Mouse (Mus musculus) heart, embryonic 11.5 days (tissue): Measurements from ENCODE around the gene Lypd6b. TPM values are rescaled to one million over a fixed set of nuclear protein-coding genes. Genes with fewer than 3 reads are reported as not detected.

Experiments
- ATAC-seq: fragments of 200-750 bp; cut with Nextera tagmentation; replicated peaks from 2 replicates; pipeline ENCODE4 v1.8.0; 2017; ENCODE audit warnings: moderate library complexity; ENCODE audit not compliant: insufficient number of reproducible peaks, low FRiP score, low TSS enrichment
- H3K27ac ChIP-seq: fragments of 300-500 bp; sonication (generic); 2 replicates; pipeline ENCODE4 v1.5.1; 2014; ENCODE audit warnings: mild to moderate bottlenecking, low read depth, low read length
- H3K27me3 ChIP-seq: fragments of 300-500 bp; sonication (generic); 2 replicates; pipeline ENCODE4 v1.6.1; 2014; ENCODE audit warnings: mild to moderate bottlenecking, low read length, mixed read lengths; ENCODE audit not compliant: control insufficient read depth, insufficient read depth
- H3K36me3 ChIP-seq: fragments of 300-500 bp; sonication (generic); 2 replicates; pipeline ENCODE4 v1.6.1; 2014; ENCODE audit warnings: mild to moderate bottlenecking, low read length, moderate library complexity, mixed read lengths; ENCODE audit not compliant: control insufficient read depth, insufficient read depth
- H3K4me1 ChIP-seq: fragments of 300-500 bp; sonication (generic); 2 replicates; pipeline ENCODE4 v1.6.1; 2014; ENCODE audit warnings: low read length; ENCODE audit not compliant: control insufficient read depth, insufficient read depth
- H3K4me2 ChIP-seq: fragments of 300-500 bp; sonication (generic); 2 replicates; pipeline ENCODE4 v1.6.1; 2014; ENCODE audit warnings: mild to moderate bottlenecking, moderate library complexity
- H3K4me3 ChIP-seq: fragments of 300-500 bp; sonication (generic); 2 replicates; pipeline ENCODE4 v1.5.1; 2014; ENCODE audit warnings: low read depth, low read length
- H3K9ac ChIP-seq: fragments of 300-500 bp; sonication (generic); 2 replicates; pipeline ENCODE4 v1.6.1; 2014; ENCODE audit warnings: mild to moderate bottlenecking, low read depth, low read length, moderate library complexity
- H3K9me3 ChIP-seq: fragments of 300-500 bp; sonication (generic); replicated peaks from 2 replicates; pipeline ENCODE4 v1.6.1; 2016; ENCODE audit warnings: low read length; ENCODE audit not compliant: control insufficient read depth
- WGBS: fragments of 180-500 bp; shearing (Covaris S2); extraction: QIAGEN DNeasy Blood & Tissue Kit; methylation state at CpG from one replicate; pipeline ENCODE4 v1.1.7; 2014; ENCODE audit not compliant: insufficient replicate concordance; 5-methylcytosine and 5-hydroxymethylcytosine counted together
- polyA plus RNA-seq: library from polyadenylated mRNA; unstranded; fragments of >200 nt; fragmentation: Nextera tagmentation; extraction: Ambion mirVana; gene quantifications from 2 replicates; pipeline ENCODE4 v1.2.1, GENCODE M21; 2014

The Lypd6b gene
- polyA plus RNA-seq, 1 experiment from 2014 or later: 1.3 TPM

DNA sequence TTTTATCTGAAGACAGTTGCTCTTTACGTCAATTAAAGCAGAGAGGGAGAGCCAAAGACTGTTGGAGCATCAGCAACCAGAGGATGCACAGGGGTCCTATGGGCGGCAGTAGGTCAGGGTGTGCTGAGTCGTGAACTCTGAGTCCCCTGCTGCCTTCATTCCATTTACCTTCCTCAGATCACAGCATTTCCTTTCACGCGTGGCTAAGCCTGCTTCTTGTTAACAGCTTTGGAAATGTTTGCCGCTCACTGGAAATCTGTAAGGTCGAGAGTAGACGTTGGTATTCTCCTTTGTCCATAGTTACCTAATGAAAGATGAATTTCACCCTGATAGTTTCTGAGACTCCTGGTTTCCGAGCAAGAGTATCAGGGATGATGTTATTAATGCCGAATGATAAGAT is 191.1 kb downstream of the Lypd6b start:
- H3K4me1 ChIP-seq: no peaks in the 10 kb centered on the region
- H3K27me3 ChIP-seq: no peaks in the 10 kb centered on the region
- no peak for ATAC-seq
- no peak overlapping the region for H3K9ac ChIP-seq
- no peak overlapping the region for H3K4me2 ChIP-seq
- no peaks in the 10 kb centered on the region for H3K36me3 ChIP-seq
- H3K4me3 ChIP-seq: no peak overlapping the region
- WGBS: 60% methylated on average over 10 of the region's 10 CpGs
- H3K9me3 ChIP-seq: no peaks in the 10 kb centered on the region
- no peak overlapping the region for H3K27ac ChIP-seq

DNA sequence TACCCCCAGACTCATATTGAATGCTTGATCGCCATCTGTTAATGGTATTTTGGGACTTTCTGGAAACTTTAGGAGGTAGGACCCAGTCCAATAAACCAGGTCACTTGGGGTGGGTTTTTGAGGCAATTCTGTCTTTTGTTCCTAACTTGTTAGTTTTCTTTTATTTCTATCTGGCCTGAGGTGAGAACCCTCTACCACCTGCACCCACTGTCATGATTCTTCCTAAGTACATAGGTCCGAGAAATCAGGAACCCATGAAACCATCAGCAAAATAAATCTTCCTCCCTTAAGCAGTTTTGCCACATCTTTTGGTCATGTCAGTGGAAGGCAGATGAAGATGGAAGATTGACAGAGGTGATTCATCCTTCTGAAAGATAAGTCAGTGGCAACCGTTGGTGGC is 192.5 kb downstream of the Lypd6b start:
- no peak overlapping the region for H3K27ac ChIP-seq
- ATAC-seq: no peak
- H3K36me3 ChIP-seq: no peaks in the 10 kb centered on the region

DNA sequence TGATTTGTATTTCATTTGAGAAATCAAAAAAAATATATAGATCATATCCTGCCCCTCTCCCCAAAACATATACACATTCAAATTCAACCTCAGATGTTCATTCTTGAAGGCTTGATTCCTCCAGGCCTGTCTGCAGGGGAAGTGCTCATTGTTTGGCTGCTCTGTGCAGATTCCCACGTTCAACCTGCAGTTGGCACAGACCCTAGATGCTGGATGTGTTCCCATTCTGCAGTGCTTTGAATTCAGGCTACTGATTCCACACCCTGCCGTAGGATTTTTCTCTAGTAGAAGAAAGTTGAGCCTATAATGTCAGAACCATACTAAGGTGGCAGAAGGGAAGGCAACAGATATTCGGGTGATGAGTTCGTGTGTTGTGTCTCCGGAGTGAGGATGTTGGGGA is 195.5 kb downstream of the Lypd6b start:
- H3K27me3 ChIP-seq: no peaks in the 10 kb centered on the region
- no peaks in the 10 kb centered on the region for H3K9me3 ChIP-seq
- H3K4me3 ChIP-seq: no peak overlapping the region
- H3K4me1 ChIP-seq: no peaks in the 10 kb centered on the region
- no peak for ATAC-seq
- WGBS: 75% methylated on average over 5 of the region's 5 CpGs
- H3K9ac ChIP-seq: no peak overlapping the region
- no peak overlapping the region for H3K4me2 ChIP-seq
- H3K27ac ChIP-seq: no peak overlapping the region
- no peaks in the 10 kb centered on the region for H3K36me3 ChIP-seq

More for the DNA sequence above, 192.5 kb downstream of the Lypd6b start:
- Histone ChIP-seq H3K27me3 (no peaks in the 10 kb centered on the region), H3K4me1 (no peaks in the 10 kb centered on the region), H3K4me2 (no peak overlapping the region), H3K4me3 (no peak overlapping the region), H3K9me3 (no peaks in the 10 kb centered on the region), H3K9ac (no peak overlapping the region)
- WGBS: 76% methylated on average over 3 of the region's 3 CpGs

DNA sequence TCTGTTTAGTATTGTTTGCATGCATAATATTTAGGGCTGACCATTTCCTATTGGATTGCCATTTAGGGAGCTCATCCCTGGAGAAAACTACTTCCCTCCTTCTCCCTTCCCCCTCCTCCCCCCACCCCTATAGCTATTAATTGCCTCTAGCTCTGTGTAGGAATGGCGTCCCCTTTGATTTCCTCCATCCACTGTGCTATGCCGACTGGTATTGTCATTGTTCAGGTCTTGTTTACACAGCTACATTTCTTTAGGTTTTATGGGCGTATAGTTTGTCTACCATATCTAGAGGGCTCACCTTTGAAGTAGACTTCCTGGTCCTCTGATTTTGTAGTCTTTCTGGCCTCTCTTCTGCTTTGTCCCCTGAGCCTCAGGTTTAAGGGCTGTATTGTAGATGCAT is 197.3 kb downstream of the Lypd6b start:
- Histone ChIP-seq H3K27me3 (no peaks in the 10 kb centered on the region), H3K36me3 (no peaks in the 10 kb centered on the region), H3K4me1 (no peaks in the 10 kb centered on the region), H3K4me2 (no peak overlapping the region), H3K9me3 (no peaks in the 10 kb centered on the region), H3K4me3 (no peak overlapping the region), H3K27ac (no peak overlapping the region), H3K9ac (no peak overlapping the region)
- WGBS: 65% methylated on average over 3 of the region's 3 CpGs
- ATAC-seq: no peak

DNA sequence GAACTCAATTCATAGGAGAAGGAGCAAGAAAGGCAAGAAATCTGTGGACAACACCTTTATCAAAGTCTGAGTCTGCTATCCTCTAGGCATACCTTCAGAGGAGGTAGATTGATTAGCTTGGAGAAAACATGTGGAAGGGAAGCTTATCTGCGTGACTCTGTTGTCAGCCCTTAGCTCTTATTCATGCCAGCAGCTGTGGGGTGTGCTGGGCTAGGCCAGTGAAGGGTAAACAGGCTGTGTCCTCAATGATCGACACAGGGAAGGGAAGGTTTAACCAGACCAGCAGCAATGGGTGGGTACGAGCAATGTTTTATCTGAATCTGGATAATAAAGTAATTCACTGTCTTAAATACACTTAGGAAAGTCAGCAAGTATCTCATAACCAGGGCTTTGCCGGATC is 208.4 kb downstream of the Lypd6b start:
- Histone ChIP-seq H3K27ac (no peak overlapping the region), H3K36me3 (no peaks in the 10 kb centered on the region), H3K27me3 (no peaks in the 10 kb centered on the region), H3K9me3 (no peaks in the 10 kb centered on the region), H3K9ac (no peak overlapping the region), H3K4me3 (no peak overlapping the region), H3K4me1 (no peaks in the 10 kb centered on the region), H3K4me2 (no peak overlapping the region)
- no peak for ATAC-seq
- WGBS: 40% methylated on average over 4 of the region's 4 CpGs

DNA sequence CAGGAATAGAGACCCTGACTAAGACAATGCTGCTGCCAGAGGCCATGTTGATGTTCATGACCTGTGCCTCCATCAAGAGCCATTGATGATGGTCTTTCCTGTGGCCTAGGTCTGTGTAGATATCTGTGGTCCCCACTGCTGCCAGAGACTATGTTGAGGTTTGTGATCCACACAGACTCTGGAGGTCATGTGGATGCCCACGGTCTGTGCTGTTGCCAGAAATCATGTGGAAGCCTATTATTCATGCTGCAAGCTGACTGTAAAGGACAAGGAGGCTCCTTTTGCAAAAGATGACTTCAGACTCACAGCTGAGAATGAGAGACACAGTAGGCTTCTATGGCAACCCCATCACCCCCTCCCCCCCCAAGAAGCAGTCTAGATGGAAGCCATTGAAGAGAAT is 209.7 kb downstream of the Lypd6b start:
- WGBS: 71% methylated on average over 1 of the region's 1 CpGs
- Histone ChIP-seq H3K4me3 (no peak overlapping the region), H3K27ac (no peak overlapping the region), H3K9ac (no peak overlapping the region), H3K9me3 (no peaks in the 10 kb centered on the region), H3K4me1 (no peaks in the 10 kb centered on the region), H3K4me2 (no peak overlapping the region), H3K27me3 (no peaks in the 10 kb centered on the region), H3K36me3 (no peaks in the 10 kb centered on the region)
- ATAC-seq: no peak

Other genes starting within 250 kb of the Lypd6b start
- gene Kif5c, start 168.4 kb upstream of the Lypd6b start, polyA plus RNA-seq: 1.2 and 1.3 TPM in 2 replicates